Mouse (Mus musculus): Measurements from ENCODE around the gene Efs. TPM values are rescaled to one million over a fixed set of nuclear protein-coding genes. Genes with fewer than 3 reads are reported as not detected.

The Efs gene
- polyA plus RNA-seq, 1 experiment: 8.2 TPM

DNA sequence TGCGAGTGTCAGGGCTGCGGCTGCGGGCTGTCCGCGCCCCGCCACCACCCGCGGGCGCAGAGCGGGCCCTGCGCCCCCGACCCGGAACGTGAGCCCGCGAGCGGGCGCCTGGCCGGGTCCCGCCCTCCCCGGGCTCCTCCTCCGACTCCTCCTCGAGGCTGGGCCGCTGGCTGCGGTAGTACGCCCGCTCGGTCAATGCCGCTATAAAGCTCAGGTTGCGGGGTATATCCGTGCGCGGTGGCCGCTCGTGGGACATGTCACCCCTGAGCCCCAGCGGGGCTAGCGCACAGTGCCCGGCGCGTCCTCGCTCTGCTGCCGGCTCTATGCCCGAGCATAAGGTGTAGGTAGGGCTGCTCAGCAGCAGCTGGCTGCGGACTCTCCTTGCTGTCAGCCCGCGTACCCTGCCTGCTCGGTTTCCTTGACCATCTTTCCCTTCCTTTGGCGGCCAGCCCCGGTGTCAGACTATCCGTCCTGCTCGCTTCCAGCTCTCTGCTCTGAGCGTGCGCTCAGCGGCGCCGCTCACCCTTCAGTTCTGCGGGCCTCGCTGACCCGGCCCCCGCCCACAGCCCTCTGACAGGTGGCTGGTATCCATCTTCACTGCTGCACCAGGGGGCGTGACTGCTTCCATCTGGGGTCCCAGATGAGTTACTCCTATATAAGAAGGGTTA, 48.7 kb downstream of the Efs start, which contains the start of gene Ppp1r3e:
Gene Ppp1r3e, minus strand, starts transcription at position 503 of the 668 bp plus-strand sequence.
- TF ChIP-seq CTCF (IDR thresholded peaks at IDR 0.05; ENCODE audit: extremely low read depth, insufficient read depth, low read length) (no peak), POLR2A (IDR thresholded peaks at IDR 0.05; ENCODE audit: extremely low read depth, insufficient read depth, low read length) (no peak; the same call in 1 of the 2 replicates)
- peak within 1 kb of the TSS; percentile 91 for H3K27ac ChIP-seq (ENCODE audit: insufficient read depth, low read length)
- H3K4me3 ChIP-seq (ENCODE audit: insufficient read depth, low read length): peak within 1 kb of the TSS; percentile 72
- no peaks in the 10 kb centered on the region; the same call in 1 of the 2 replicates for H3K4me1 ChIP-seq (ENCODE audit: control insufficient read depth, insufficient read depth, low read length)

DNA sequence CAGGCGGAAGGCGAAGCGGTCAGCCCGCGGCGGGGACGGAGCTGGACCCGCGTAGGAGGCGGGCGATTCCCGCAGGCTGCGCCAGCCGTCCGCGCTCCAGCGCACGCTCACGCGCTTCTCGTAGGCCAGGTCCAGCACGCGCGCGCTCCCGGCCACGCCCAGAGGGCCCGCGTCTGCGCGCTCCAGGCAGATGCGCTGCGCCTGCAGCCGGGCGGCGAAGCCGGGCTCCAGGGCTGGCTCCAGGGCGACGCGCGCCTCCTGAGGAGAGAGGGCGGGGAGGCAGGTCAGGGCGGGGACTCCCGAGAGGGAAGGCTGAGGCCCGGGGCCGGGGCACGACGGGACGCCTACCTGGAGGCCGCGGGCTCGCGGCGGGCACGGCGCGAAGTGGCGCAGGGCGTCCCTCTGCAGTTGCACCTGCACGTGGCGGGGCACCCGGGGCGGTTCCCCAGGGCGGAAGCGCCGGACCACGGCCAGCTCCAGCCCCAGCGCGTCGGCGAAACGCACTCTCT, 49.3 kb downstream of the Efs start:
- TF ChIP-seq CTCF (IDR thresholded peaks at IDR 0.05; ENCODE audit: extremely low read depth, insufficient read depth, low read length): no peak
- TF ChIP-seq POLR2A (IDR thresholded peaks at IDR 0.05; ENCODE audit: extremely low read depth, insufficient read depth, low read length): peak; percentile 72
- Histone ChIP-seq H3K4me1 (ENCODE audit: control insufficient read depth, insufficient read depth, low read length) (no peaks in the 10 kb centered on the region; the same call in 1 of the 2 replicates), H3K27ac (ENCODE audit: insufficient read depth, low read length) (peak overlapping the region; percentile 91), H3K4me3 (ENCODE audit: insufficient read depth, low read length) (peak overlapping the region; percentile 72)

DNA sequence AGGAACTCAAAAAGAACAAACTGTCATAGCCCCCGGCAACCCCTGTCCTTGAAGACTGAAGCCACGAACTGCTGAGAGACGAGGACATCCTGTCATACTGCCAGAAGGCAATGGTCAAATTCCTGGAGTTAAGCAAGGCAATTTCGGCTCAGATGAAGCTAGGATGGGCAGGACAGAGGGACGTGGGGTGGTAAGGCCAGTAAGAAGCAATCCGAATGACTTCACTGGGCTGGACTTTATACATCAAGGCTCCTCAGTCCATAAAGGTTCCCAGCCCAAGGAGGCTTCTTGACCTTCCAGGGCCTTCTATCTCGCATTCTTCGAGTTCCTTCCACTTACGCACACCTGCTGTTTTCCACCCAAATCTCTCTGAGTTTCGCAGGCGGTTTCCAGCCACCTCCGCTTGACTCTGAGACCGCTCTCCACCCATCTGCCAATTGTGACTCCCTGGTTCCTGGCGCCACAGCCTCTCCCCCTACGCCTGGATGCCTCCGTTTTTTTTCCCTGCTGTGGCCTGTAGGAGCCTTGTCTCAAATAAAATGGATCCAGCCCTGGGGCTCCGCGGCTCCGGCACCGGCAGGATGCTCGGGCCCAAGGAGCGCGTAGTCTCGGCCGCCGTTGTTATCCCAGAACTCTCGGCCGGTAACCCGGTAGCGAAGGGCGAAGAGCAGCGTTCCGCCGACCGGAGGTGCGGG, 49.9 kb downstream of the Efs start:
- TF ChIP-seq POLR2A (IDR thresholded peaks at IDR 0.05; ENCODE audit: extremely low read depth, insufficient read depth, low read length) (no peak), CTCF (IDR thresholded peaks at IDR 0.05; ENCODE audit: extremely low read depth, insufficient read depth, low read length) (no peak)
- Histone ChIP-seq H3K4me1 (ENCODE audit: control insufficient read depth, insufficient read depth, low read length) (no peaks in the 10 kb centered on the region; the same call in 1 of the 2 replicates), H3K27ac (ENCODE audit: insufficient read depth, low read length) (peak overlapping the region; percentile 91), H3K4me3 (ENCODE audit: insufficient read depth, low read length) (peak overlapping the region; percentile 72)

DNA sequence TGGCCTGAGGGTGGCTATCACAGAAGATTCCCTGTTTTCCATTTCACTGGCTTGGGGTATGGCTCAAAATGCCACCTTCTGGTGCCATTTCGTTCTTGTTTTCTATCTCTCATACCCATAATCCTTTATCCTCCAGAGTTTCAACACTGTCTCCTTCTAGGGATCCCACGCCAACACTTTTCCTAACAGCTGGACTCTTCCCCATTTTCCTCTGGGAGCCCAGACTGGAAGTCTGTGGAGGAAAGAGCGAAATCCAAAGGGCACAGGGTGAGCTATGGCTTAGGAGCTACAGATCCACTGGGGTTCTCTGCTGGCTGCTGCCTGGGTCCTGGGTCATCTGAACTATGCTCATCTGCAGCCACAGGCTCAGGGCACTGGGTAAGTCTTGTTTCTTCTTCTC, 51.8 kb downstream of the Efs start:
- TF ChIP-seq CTCF (IDR thresholded peaks at IDR 0.05; ENCODE audit: extremely low read depth, insufficient read depth, low read length): no peak
- no peak for TF ChIP-seq POLR2A (IDR thresholded peaks at IDR 0.05; ENCODE audit: extremely low read depth, insufficient read depth, low read length)
- Histone ChIP-seq H3K4me3 (ENCODE audit: insufficient read depth, low read length) (no peak overlapping the region), H3K4me1 (ENCODE audit: control insufficient read depth, insufficient read depth, low read length) (no peaks in the 10 kb centered on the region; the same call in 1 of the 2 replicates), H3K27ac (ENCODE audit: insufficient read depth, low read length) (no peak overlapping the region)

DNA sequence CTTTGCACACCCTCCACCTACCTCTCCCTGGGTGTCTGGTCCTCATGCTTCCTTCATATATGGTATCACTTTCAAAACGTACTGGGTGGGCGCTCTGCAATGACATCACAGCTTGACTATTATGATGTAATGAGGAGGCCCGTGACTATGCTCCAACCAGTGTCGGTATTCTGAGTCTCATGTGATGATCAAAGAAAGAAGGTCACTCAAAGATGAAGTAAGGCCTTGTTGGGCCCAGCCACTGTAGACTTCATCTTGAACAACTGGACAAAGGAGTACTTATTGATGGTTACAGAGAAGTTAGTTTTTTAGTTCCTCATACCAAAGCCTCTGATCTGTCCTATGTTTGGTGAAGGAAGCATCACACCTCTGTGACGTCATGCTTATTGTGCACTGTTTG, 55.1 kb downstream of the Efs start, which contains the start of gene Homez:
Gene Homez, minus strand, starts transcription at position 101 of the 400 bp plus-strand sequence.
- no peak within 1 kb of the TSS for H3K27ac ChIP-seq (ENCODE audit: insufficient read depth, low read length)
- no peak within 1 kb of the TSS for H3K4me3 ChIP-seq (ENCODE audit: insufficient read depth, low read length)
- no peaks in the 10 kb centered on the region for H3K4me1 ChIP-seq (ENCODE audit: control insufficient read depth, insufficient read depth, low read length)
- TF ChIP-seq POLR2A (IDR thresholded peaks at IDR 0.05; ENCODE audit: extremely low read depth, insufficient read depth, low read length) (no peak), CTCF (IDR thresholded peaks at IDR 0.05; ENCODE audit: extremely low read depth, insufficient read depth, low read length) (no peak)

GRCm38 (mm10) chr14:54868026-54868425, 57.9 kb downstream of the Efs start:
- TF ChIP-seq CTCF (IDR thresholded peaks at IDR 0.05; ENCODE audit: extremely low read depth, insufficient read depth, low read length): no peak
- TF ChIP-seq POLR2A (IDR thresholded peaks at IDR 0.05; ENCODE audit: extremely low read depth, insufficient read depth, low read length): no peak
- Histone ChIP-seq H3K4me3 (ENCODE audit: insufficient read depth, low read length) (no peak overlapping the region), H3K27ac (ENCODE audit: insufficient read depth, low read length) (no peak overlapping the region), H3K4me1 (ENCODE audit: control insufficient read depth, insufficient read depth, low read length) (no peaks in the 10 kb centered on the region)

GRCm38 (mm10) chr14:54866936-54867335, 59.0 kb downstream of the Efs start:
- no peak for TF ChIP-seq POLR2A (IDR thresholded peaks at IDR 0.05; ENCODE audit: extremely low read depth, insufficient read depth, low read length)
- 0 out of 2 replicates have a peak, but pooled peaks have one; percentile 19 for TF ChIP-seq CTCF (IDR thresholded peaks at IDR 0.05; ENCODE audit: extremely low read depth, insufficient read depth, low read length)
- no peaks in the 10 kb centered on the region for H3K4me1 ChIP-seq (ENCODE audit: control insufficient read depth, insufficient read depth, low read length)
- no peak overlapping the region for H3K27ac ChIP-seq (ENCODE audit: insufficient read depth, low read length)
- no peak overlapping the region for H3K4me3 ChIP-seq (ENCODE audit: insufficient read depth, low read length)

Other genes starting within 250 kb of the Efs start
- gene 1700123O20Rik, start 239.9 kb downstream of the Efs start, polyA plus RNA-seq (2012; rRNA removed): 35.1 and 37.9 TPM in 2 replicates
- 169 and 194 TPM in 2 replicates for gene Acin1, start 239.2 kb downstream of the Efs start, polyA plus RNA-seq (2012; rRNA removed)
- 0.04 and 0.06 TPM in 2 replicates for gene Gm29776, start 227.3 kb downstream of the Efs start, polyA plus RNA-seq (2012; rRNA removed)
- gene Cebpe, start 214.0 kb downstream of the Efs start, polyA plus RNA-seq (2012; rRNA removed): 0.09 TPM in 1 of 2 replicates, not detected in the other
- 51.3 and 54.7 TPM in 2 replicates for gene Slc7a8, start 144.2 kb downstream of the Efs start, polyA plus RNA-seq (2012; rRNA removed)
- gene Rnf212b, start 112.0 kb downstream of the Efs start, polyA plus RNA-seq (2012; rRNA removed): not detected in 2 replicates
- gene Homez, start 55.2 kb downstream of the Efs start, polyA plus RNA-seq (2012; rRNA removed): 9.6 TPM in 2 replicates
- 15.7 and 16.1 TPM in 2 replicates for gene Ppp1r3e, start 48.6 kb downstream of the Efs start, polyA plus RNA-seq (2012; rRNA removed)
- gene Bcl2l2, start 42.7 kb downstream of the Efs start, polyA plus RNA-seq (2012; rRNA removed): 109 and 115 TPM in 2 replicates
- 0.15 and 0.50 TPM in 2 replicates for gene Gm20521, start 42.7 kb downstream of the Efs start, polyA plus RNA-seq (2012; rRNA removed)
- 414 and 456 TPM in 2 replicates for gene Pabpn1, start 33.6 kb downstream of the Efs start, polyA plus RNA-seq (2012; rRNA removed)
- gene Slc22a17, start 13.0 kb downstream of the Efs start, polyA plus RNA-seq (2012; rRNA removed): 776 and 795 TPM in 2 replicates
- gene Il25, start 6.6 kb upstream of the Efs start, polyA plus RNA-seq (2012; rRNA removed): 0.13 and 0.17 TPM in 2 replicates
- gene Cmtm5, start 10.1 kb upstream of the Efs start, polyA plus RNA-seq (2012; rRNA removed): 136 and 169 TPM in 2 replicates
- gene Myh6, start 40.8 kb upstream of the Efs start, polyA plus RNA-seq (2012; rRNA removed): 0.17 TPM in 1 of 2 replicates, not detected in the other
- not detected in 2 replicates for gene Gm17428, start 50.8 kb upstream of the Efs start, polyA plus RNA-seq (2012; rRNA removed)
- 29.0 and 34.8 TPM in 2 replicates for gene Myh7, start 68.5 kb upstream of the Efs start, polyA plus RNA-seq (2012; rRNA removed)
- gene Ngdn, start 89.3 kb upstream of the Efs start, polyA plus RNA-seq (2012; rRNA removed): 35.3 and 38.6 TPM in 2 replicates
- 13.0 and 13.1 TPM in 2 replicates for gene Zfhx2, start 166.2 kb upstream of the Efs start, polyA plus RNA-seq (2012; rRNA removed)
- 13.8 and 14.5 TPM in 2 replicates for gene Thtpa, start 168.7 kb upstream of the Efs start, polyA plus RNA-seq (2012; rRNA removed)
- 14.7 and 15.4 TPM in 2 replicates for gene Ap1g2, start 180.5 kb upstream of the Efs start, polyA plus RNA-seq (2012; rRNA removed)
- 244 and 247 TPM in 2 replicates for gene Jph4, start 190.8 kb upstream of the Efs start, polyA plus RNA-seq (2012; rRNA removed)